Mouse (Mus musculus) thymus, postnatal 14 days (tissue): Measurements from ENCODE around the gene Mnx1.
"Not testable (repeated sequence)": the region's sequence is repeated elsewhere in the genome, so short reads cannot be mapped to it uniquely, and the experiment has no call there.

Source experiments
- DNase-seq: peaks from one replicate; pipeline ENCODE4 v3.0.0; 2021

Mnx1 gene

GRCm38 (mm10) chr5:29468351-29469065, 9.8 kb downstream of the Mnx1 start:
- DNase-seq = no peak

DNA sequence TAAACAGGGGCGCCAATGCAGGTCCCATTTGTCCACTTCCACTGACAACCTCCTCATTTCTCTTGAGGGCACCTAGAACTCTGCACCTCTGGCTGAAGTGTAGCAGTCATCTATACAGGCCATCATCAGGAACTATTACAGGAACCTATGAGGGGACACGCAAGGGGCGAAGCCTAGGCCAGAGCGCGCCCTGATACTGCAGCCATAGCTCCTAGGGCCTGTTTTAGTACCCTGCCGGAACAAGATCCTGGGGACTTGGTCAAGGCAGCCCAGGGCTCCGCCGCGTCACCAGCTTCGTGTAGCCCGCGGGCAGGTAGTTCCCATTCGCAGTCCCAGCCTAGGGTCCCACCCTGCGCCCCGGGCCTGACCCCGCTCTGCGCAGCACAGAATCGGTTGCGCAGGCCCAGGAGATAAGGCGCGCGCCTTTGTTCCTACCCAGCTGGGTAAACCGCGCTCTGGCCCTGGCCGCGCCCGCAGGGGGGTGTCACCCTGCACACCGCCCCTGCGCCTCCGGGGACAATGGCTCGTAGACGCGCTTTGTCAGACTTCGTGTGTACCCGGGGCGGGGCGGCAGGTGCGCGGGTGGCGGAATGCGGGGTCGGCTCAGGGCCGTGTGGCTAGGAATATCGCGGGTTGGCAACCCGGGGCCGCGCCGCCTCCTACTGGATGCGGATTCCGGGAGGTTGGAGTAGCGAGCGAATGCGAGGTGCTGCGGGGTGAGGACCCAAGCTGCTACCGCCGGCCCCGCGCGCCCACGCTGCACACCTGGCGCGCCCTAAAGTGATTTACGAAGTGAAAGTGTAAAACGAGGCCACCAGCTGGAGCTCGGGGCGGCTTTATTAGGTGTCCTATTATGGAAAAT, 10.6 kb downstream of the Mnx1 start:
- DNase-seq = peak; percentile 39

GRCm38 (mm10) chr5:29462943-29463686, 15.2 kb downstream of the Mnx1 start:
- no peak for DNase-seq

GRCm38 (mm10) chr5:29456895-29457656, 21.2 kb downstream of the Mnx1 start:
- DNase-seq = no peak

DNA sequence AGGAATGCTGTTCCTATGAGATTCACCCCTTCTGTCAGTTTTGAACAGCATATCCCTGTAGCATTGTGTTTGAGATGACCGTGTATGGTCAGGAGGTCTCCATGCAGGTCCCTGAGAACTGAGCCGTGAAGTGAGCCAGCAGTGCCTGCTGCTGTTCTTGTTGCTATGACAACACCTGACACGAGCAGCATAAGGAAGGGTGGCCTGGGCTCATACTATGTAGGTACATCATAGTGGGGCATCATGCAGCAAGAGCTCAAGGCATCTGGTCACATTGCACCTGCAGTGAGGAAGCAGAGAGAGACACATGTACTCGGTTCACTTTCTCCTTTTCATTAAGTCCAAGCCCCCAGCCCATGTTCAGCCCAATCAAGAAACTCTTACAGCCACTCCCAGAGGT, 25.9 kb downstream of the Mnx1 start:
- DNase-seq = no peak

DNA sequence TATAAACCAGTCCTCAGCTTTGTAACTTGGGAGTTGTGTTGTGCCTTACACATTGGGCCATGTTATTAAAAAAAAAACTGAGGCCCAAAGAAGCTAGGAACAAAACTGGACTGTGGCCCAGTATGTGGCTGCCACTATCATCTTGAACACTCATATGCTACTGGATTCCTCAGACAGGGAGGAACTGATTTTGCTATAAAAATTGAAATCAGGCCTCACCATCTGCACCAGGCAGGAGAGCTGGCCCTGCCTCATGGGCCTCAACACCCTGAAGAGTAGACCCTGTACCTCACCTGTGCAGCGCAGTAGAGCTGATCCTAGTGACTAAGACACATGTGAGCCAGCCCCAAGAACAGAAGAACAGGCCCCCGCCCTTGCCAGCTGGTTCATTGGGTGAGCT, 33.0 kb downstream of the Mnx1 start:
- no peak for DNase-seq

DNA sequence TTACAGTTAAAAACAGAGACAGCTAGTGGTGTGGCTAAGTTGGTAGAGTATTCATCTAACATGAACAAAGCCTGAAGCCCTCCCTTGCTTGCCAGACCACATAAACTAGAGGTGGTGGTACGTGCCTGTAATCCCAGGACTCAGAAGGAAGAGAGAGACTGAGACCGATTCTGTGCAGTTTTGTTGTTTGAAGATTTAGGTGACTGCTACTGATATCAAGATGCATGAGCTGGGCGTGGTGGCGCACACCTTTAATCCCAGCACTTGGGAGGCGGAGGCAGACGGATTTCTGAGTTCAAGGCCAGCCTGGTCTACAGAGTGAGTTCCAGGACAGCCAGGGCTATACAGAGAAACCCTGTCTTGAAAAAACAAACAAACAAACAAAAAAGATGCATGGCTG, 41.5 kb downstream of the Mnx1 start:
- not testable (repeated sequence) for DNase-seq

DNA sequence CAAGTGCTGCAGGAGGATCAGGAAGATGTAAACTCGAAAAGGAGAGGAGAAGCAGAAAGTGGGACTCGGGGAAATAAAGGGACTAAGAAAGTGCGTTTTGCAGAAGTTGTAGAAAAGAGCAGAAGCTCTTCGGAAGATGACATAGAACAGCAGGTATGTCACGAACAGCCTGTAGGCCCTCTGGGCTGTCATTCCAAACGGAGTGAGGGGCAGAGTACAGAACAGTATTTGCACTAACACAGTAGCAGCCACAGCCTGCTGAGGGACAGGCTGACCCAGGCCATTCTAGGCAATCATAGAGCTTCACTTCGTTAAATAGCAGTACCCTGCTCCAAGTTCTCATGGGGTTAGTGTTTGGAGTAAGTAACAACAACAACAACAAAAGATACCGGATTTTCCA, 42.8 kb downstream of the Mnx1 start:
- DNase-seq = no peak

DNA sequence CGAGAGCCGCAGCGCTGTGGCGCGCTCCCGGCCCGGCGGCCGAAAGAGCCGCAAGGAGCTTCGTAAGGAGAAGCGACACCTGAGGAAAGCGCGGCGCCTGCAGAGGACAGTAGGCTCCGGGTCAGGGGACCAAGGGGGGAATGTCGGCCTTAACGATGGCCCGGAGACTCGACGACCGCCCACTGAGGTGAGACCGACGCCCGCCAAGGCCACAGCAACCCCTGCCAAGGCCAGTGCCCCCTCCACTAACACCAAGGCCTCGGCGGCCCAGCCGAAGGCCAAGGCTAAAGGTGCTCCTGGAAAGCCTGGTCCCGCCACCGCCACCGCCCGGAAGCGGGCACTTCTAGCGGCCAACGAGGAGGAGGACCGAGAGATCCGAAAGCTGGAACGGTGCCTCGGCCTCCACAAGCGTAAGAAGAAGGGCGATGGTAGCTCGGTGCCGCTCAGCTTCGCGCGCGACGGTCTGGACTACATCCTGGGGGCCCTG, 43.4 kb downstream of the Mnx1 start:
- no peak for DNase-seq

- peak; percentile 92 for DNase-seq
Observed at GRCm38 (mm10) chr5:29434228-29434871, 43.9 kb downstream of the Mnx1 start, which contains the start of gene Nom1. TSS of gene Nom1 (plus strand) at chr5:29434664.

DNA sequence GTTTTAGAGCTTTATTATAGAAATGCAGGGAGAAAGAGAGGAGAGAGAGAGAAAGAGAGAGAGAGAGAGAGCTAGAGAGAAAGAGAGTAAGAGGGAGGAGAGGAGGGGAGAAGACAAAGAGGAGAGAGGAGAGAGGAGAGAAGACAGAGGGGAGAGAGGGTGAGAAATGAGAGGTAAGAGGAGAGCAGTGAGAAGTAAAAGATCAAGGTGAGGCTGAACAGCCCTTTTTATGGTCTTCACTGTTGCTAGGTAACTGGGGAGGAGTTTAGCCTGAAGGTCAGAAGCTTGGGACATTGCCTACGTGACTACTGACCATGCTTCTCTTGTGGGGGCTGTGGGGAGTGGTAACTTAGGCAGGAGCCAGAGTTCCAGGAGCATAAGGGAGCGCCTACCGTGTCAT, 54.9 kb downstream of the Mnx1 start:
- DNase-seq = not testable (repeated sequence)
